Mouse (Mus musculus): ENCODE results near the gene Fam178b. TPM values are rescaled to one million over a fixed set of nuclear protein-coding genes. Genes with fewer than 3 reads are reported as not detected.
A peak's percentile ranks its signal among the peaks of the same experiment; 100 is the strongest.
"Not testable (repeated sequence)": the region's sequence is repeated elsewhere in the genome, so short reads cannot be mapped to it uniquely, and the experiment has no call there.

The Fam178b gene
- polyA plus RNA-seq, 1 experiment: 1.2 TPM

DNA sequence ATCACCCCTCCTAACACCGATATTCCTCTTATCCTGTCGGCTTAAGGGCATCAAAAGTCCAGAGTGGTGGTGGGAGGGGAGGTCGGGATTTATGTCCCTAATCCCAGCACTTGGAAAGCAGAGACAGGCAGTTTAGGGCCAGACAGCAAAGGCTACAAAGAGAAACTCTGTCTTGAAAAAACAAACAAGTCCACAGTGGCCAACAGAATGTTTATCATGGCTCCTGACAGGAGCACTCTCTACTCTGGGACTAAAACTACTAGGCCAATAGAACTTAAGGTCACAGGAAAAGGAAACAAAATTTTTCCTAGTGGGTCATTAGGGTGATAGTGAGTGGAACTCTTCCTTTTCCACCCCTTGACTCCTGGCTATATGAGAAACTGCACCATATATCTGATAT is 8.0 kb downstream of the Fam178b start:
- DNase-seq (ENCODE audit: low read depth, low spot score): no peak
- WGBS: 34% methylated on average over 3 of the region's 3 CpGs

DNA sequence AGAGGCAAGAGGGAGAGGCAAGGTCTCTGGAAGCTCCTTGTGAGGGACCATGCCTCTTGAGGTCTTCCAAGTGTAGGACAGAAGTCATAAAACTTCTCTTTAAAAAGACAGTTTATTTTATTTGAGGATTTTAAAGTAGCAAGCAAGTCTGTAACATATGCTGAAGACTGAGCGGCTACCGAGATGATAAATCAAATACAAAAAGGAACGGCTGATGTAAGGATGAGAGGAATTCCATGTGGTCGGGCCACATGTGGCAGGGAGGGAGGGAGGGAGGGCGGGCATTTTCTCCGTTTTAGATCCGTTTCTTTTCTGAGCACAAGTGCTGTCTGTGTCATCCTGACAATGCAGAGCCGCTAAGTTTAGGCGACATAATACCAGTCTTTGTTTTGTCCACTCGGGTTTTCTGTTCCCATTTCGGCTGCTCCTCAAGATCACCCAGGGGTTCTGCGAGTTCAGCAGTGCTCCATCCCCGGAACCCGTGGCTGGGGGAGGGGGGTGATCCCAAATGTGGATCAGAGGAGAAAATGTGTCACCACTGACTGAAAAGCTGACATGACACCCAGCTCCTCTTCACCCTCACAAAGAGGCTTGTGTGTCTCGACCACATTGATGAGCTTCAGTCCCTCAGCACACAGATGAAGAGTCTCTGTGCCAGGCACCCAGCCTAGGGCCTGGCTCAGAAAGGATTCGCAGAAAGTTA is 10.2 kb downstream of the Fam178b start:
- no peak for DNase-seq (ENCODE audit: low read depth, low spot score)
- 53% methylated on average over 16 of the region's 16 CpGs for WGBS

DNA sequence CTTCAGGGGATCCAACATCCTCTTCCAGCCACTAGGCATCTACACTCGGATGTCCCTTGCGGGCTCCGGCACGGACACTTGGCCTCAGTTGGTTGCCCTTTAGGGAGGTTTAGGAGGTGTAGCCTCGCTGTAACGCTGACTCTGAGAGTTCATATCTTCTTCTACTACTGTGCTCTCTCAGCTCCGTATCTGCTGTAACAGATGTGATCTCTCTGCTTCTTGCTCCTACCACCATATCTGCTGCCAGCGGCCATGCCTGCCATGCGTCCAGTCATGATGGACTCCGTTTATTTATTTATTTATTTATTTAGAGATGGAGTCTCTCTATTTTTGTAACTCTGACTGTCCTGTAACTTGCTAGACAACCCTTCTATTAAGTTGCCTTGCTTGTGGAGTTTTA is 11.7 kb downstream of the Fam178b start:
- no peak for DNase-seq (ENCODE audit: low read depth, low spot score)
- WGBS: 90% methylated on average over 10 of the region's 10 CpGs

DNA sequence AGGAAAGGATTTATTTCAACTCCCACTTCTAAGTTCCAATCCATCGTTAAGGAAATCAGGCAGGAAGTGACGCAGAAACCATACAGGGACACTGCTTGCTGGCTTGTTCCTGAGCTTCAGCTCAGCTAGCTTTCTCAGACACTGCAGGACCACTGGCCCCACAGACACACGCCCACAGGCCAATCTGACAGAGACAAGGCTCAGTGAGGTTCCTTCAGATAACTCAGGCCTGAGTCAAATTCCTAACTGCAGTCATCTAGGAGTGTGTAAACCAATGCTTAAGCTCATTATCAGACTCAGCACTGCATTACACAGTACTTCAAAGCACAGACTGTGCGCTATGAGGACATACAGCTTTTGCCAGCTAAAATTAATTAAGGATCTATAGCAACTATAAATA is 12.7 kb downstream of the Fam178b start:
- WGBS: 83% methylated on average over 4 of the region's 4 CpGs
- DNase-seq (ENCODE audit: low read depth, low spot score): no peak

DNA sequence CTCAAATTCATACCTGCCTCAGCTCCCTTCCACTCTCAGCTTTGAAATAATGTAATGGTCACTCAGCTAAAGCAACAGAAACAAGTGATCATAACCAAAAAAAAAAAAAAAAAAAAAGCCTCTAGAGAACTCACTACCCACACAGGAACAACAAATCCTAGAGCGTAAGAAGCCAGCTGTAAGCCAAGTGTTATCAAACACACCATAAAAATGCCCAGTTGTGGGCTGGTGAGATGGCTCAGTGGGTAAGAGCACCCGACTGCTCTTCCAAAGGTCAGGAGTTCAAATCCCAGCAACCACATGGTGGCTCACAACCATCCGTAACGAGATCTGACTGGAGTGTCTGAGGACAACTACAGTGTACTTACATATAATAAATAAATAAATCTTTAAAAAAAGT is 15.0 kb downstream of the Fam178b start:
- WGBS: 51% methylated on average over 4 of the region's 4 CpGs
- not testable (repeated sequence) for DNase-seq (ENCODE audit: low read depth, low spot score)

DNA sequence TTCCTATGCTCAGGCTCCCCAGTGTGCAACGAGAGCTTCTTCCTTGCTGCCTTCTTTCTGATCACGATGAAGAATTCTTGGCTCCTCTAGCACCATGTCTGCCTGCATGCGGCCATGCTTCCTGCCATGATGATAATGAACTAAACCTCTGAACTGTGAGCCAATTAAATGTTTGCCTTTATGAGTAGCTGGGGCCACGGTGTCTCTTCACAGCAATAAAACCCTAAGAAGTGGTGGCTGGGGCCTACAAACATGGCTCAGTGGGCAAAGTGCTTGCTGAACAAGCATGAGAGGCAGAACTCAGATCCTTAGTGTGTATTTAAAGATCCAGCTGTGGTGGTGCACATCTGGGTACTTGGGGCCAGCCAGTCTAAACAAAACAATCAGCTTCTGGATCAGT is 17.0 kb downstream of the Fam178b start:
- no peak for DNase-seq (ENCODE audit: low read depth, low spot score)
- WGBS: 52% methylated on average over 4 of the region's 4 CpGs

DNA sequence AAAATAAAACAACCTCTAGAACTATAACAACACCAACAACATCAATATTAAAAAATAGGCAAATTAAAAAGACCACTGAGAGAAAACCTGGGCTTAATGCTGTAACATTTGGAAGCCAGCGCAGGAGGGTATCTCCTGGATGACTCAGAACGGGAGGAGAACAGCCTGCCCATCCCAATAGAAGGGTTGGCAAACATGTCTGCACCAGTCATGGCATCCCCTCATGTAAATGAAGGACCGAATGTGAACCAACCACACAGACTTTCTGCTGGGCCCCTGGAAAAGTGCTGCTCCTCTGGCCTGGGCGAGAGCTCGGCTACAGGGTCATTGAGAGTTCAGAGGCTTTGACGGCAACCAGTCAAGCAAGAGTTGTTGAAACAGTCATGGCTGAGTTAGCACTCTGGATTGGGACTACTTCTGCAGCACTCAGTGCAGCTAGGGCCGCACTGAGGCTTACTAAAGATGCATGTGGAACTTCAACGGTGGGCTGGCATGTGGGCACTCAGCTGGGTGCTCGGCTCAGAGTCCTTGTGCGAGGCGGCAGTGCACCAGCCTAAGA is 17.7 kb downstream of the Fam178b start:
- no peak for DNase-seq (ENCODE audit: low read depth, low spot score)
- 86% methylated on average over 11 of the region's 11 CpGs for WGBS

DNA sequence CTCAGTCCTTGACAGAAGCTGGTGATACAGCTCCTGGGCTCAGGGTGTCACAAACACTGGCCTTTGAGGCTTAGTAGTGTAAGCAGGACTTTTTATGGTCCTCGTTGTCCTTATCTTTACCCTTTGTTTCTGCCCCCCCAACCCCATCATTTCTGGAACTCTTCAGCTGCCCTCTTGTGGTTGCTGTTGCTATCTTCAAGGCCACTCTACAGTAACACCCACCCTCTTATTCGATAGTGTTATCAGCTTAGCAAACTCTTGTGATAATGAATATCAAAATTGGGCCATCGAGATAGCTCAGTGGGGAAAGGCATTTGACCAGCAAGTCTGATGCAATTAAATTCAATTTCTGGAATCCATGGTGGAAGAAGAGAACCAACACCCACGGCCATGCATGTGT is 18.5 kb downstream of the Fam178b start:
- no peak for DNase-seq (ENCODE audit: low read depth, low spot score)
- WGBS: 36% methylated on average over 4 of the region's 4 CpGs

DNA sequence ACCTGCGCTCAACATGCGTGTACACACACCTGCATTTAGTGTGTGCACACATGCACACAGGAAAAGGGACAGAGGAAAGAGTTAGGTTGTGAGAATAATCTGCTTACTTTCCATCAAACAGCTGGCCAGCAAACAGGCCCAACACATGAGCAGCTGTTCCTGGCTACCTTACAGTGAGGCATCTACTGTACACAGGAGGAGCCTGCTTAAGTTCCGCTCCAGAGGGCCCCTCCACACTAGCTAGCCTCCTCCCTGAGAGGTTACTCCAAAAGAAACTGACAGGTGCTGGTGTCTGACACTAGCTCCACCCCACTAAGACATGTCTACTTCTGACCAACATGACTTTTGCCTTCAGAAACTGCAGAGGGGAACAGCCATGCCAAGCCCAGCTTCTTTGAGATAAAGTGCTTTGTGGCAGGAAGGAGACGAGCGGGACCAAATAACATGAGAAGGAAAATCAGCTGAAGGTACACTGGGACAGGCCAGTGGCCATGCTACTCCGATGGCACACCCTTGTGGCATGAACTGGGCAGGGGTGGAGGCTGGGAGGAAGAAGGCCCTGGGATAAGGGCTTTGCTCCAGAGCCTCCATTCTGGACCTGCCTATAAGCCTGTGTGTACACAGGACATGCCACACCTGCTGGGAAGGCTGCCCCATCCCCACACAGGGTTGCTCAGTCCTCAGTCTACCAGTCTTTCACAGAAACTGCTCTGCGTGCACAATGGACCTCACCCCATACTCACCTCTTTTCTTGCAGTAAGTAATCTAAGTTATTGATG is 24.2 kb downstream of the Fam178b start:
- 60% methylated on average over 7 of the region's 7 CpGs for WGBS
- DNase-seq (ENCODE audit: low read depth, low spot score): no peak

DNA sequence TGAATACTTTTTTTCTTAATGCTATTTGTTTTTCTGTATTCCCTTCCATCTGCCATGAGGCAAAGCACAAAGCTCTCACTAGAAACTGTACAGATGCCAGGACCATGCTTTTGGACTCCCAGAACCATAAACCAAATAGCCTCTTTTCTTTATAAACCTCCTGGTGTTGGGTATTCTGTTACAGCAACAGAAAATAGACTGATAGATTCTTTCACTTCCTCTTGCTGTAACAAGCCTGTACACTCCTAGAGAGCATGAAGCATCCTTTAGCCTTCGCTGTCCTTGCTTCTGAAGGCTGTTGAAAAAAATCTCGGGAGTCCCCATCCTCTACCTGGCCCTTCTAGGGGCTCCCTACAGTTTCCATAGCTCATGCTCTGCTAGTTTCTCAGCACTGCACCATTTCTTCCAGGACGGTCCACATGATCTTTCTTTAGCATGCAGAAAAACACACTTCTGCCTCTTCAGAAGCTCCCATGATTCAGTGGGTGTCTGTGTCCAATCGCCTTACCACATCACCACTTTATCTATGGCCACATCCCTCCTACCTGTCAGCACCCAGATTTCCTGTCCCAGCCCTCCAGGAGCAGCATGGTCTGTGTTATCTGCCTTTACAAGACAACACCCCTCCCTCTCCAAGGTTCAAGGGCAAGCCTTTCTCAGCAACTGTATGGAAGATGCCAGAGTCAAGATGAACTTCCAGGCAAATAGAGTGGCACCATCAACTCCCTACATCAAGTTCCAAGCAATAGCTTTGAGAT is 25.1 kb downstream of the Fam178b start:
- DNase-seq (ENCODE audit: low read depth, low spot score): no peak
- 78% methylated on average over 4 of the region's 4 CpGs for WGBS

DNA sequence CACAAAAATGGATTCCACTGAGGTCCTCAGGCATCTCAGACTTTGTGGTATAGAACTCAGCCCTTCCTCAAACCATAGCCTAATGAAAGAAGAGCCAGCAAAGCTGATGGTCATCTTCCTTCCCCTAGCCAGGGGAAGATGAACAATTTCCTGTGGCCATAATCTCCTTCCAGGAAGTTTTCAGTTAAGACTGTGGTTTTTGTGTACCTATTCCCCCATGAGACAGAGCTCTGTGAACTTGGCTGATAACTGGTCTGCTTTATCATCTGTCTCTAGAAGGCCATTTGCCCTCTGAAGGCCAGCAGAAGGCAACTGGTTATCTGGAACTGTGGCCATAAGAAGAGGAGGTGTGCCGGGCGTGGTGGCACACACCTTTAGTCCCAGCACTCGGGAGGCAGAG is 26.8 kb downstream of the Fam178b start:
- no peak for DNase-seq (ENCODE audit: low read depth, low spot score)
- WGBS: 85% methylated on average over 3 of the region's 3 CpGs

DNA sequence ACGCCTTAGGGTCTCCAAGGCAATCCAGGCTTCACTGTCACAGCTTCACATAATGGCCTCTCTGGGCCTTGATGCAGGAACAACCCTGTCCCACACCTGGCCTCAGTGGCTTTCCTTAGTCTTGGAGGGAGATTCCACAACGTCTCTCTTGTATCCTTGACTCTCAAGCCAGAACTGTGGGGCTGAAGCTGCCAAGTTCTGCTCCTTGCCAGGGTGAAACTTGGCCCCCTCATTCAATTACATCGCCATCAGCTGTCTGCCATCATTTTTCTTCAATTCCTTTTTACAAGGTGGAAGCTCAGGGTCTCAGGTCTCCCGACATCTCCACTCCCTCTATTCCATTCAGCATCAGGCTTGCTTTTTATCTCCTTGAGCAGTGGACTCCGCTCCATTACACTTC is 27.9 kb downstream of the Fam178b start:
- DNase-seq (ENCODE audit: low read depth, low spot score): no peak
- WGBS: 91% methylated on average over 5 of the region's 5 CpGs

DNA sequence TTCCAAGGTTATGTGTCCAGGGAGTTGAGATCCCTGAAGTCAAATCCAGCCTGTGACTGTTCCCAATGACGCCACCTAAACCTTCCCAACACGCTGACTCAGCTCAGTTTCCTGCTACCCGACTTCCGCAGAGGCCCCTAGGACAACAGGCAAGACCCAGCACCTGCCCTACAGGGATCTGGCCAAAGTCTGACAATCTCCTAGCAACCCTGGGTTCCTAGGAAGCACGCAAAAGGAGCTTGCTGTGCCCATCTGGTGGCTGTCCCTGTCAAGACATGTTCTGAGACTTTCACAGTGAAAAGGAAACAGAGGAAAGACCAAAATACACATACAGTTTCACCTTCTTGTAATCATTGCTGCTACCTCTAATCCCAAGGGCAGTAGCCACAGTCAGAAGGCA is 35.4 kb downstream of the Fam178b start:
- 27% methylated on average over 5 of the region's 5 CpGs for WGBS
- DNase-seq (ENCODE audit: low read depth, low spot score): peak; percentile 18

DNA sequence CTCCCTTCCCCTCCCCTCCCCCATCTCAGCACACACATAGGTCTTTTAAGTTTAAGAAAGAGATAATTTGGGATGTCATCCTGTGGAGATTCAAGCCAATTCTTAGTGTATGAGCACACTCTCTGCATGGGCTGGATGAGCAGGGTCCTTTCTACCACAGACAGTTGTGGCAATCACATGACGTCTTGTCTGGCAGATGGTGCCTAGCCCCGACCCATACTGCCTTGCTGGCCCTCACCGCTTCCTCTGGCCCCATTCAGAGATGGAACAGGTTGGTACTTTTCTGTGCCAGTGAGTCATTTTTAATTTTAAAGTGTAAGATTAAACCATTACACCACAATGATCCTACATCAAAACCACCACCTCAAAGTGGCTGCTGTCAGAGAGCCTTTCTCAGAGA is 36.7 kb downstream of the Fam178b start:
- 95% methylated on average over 3 of the region's 3 CpGs for WGBS
- no peak for DNase-seq (ENCODE audit: low read depth, low spot score)

DNA sequence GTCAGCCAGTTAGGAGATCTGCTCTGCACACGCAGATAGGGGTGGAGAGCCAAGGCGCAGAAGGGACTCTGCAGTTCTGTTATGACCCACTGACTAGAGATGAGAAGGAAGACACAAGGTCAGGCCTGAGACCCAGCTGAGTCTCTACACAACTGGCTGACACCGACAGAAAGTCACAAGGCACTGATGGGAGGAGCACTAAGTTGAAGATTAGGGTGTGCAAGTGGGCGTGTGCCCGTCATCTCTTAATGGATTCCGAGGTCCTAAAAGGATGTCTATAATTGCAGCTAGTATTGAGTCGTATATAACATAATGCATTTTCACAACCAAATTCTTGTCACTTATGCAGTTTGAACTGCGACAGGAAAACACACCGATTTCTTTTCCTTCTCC is 38.4 kb downstream of the Fam178b start:
- WGBS: 63% methylated on average over 9 of the region's 9 CpGs
- DNase-seq (ENCODE audit: low read depth, low spot score): no peak

DNA sequence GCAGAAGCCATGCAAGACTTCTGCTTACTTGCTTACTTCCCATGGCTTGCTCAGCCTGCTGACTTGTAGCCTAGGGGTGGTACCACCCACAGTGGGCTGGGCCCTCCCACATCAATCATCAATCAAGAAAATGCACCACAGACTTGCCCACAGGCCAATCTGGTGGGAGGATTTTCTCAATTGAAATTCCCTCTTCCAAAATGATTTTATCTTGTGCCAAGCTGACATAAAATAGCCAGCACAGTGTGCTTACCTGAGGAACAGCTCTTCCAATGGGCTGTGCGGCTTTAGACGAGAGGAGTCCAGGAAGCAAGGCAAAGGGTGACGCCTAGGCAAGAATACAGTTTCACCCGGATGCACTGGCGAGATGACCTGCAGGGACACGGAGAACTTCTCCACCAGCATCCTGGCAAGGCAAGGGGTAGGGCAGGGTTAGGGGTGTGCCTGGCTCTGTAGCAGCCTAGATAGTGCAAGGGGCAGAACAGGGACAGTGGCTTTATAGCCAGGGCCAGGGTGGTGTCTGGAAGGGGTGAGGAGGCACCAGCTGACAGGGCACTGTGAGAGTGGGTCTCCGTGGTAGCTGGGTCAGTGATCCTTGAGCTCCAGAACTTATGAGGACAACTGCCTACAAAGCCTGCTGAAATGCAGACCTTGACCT is 38.9 kb downstream of the Fam178b start:
- 73% methylated on average over 7 of the region's 7 CpGs for WGBS
- no peak for DNase-seq (ENCODE audit: low read depth, low spot score)

DNA sequence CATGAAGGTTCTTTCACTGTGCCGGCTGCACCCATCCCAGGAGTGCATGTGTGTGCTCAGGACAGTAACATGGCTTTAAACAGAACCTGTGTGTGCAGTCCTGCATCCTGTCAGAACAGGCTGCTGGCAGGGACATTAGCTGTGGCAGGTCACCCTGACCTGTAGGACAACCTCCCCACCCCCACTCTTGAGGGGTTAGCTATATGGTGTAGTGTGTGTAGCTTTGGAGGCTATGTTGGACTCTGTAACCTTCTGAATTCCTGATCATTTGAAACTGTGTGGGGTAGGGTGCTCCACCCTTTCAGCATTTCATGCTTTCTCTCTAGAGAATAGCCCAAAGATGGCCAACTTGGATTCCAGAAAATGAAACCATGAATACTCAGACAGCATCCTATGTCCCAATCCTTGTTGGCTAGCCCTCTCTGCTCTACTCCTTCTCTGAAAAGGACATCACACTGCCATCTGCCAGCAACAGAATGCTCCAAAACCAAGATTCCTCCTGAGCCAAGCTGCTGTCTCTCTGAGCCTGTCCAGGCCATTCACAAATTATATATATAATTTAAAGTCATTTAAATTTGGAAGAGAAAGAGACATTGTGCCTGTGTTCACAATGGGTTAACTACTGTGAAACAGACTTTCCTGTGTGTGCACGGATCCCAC is 47.0 kb downstream of the Fam178b start:
- WGBS: 82% methylated on average over 2 of the region's 2 CpGs
- DNase-seq (ENCODE audit: low read depth, low spot score): no peak

DNA sequence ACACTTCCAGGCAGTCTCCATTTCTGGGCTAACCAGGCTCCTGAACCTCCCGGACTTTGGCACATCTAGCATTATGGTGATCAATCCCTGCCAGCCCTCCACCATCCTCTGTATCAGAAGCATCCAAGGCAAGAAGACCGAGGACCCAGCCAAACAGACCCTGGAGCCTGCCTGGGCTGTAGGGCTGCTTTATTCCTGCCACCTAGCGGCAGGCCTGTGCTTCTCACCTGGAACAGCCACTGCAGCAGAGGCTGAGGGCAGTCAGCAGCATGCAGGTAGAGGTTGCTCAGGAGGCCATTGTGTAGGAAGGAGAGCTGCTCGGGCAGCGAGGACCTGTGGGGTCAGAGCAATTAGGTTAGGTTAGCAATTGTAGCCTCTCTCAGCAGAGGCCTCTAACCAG is 48.0 kb downstream of the Fam178b start:
- WGBS: 18% methylated on average over 5 of the region's 5 CpGs
- no peak for DNase-seq (ENCODE audit: low read depth, low spot score)

DNA sequence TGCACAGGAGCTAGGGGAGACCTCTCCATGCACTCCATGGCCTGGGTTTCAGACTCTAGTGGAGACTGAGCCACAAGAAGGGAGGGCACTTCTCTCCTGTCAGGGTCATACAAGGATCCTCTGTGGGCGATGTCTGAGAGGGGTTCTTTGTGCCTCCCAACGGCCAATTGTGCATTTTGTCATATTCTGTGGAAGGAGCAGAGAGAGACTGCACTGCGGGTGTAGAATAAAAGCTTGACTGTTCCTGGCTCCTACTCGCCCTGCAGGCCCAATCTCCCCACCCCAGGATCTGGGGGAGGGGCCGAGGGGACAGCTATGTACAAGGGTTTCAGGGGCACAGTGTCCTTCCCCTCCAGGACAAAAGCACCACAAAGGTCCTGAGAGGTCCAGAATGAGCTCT is 49.1 kb downstream of the Fam178b start:
- DNase-seq (ENCODE audit: low read depth, low spot score): no peak
- 95% methylated on average over 5 of the region's 5 CpGs for WGBS

Measured in large intestine, adult 2 months (tissue).